Mouse (Mus musculus): ENCODE results near the gene Atp2b4. TPM values are rescaled to one million over a fixed set of nuclear protein-coding genes. Genes with fewer than 3 reads are reported as not detected.

Gene Atp2b4
- polyA plus RNA-seq, 2 experiments: 22.9 to 23.7 TPM

GRCm38 (mm10) chr1:133781531-133781930, 19.3 kb downstream of the Atp2b4 start:
- no peaks in the 10 kb centered on the region for H3K27me3 ChIP-seq (ENCODE audit: control insufficient read depth, insufficient read depth, low read length)
- H3K9ac ChIP-seq (ENCODE audit: low read depth, low read length, severe bottlenecking): no peak overlapping the region
- H3K27ac ChIP-seq (replicated peaks; ENCODE audit: low read depth, low read length): no peak overlapping the region
- H3K4me1 ChIP-seq (ENCODE audit: control insufficient read depth, insufficient read depth, low read length): no peaks in the 10 kb centered on the region
- ATAC-seq (ENCODE audit: low FRiP score, low read depth): no peak
- no peak overlapping the region for H3K4me2 ChIP-seq (replicated peaks; ENCODE audit: low read depth, low read length, severe bottlenecking)
- DNase-seq (ENCODE audit: low spot score): no peak
- no peaks in the 10 kb centered on the region for H3K9me3 ChIP-seq (ENCODE audit: control insufficient read depth, low read length)
- H3K4me3 ChIP-seq (replicated peaks; ENCODE audit: low read length): no peak overlapping the region
- no peaks in the 10 kb centered on the region for H3K36me3 ChIP-seq (ENCODE audit: control insufficient read depth, insufficient read depth, low read length)
- WGBS: 47% methylated on average over 3 of the region's 3 CpGs
- no peak for TF ChIP-seq POLR2A (IDR thresholded peaks at IDR 0.05; ENCODE audit: borderline replicate concordance, extremely low read depth, insufficient read depth, insufficient read length)

DNA sequence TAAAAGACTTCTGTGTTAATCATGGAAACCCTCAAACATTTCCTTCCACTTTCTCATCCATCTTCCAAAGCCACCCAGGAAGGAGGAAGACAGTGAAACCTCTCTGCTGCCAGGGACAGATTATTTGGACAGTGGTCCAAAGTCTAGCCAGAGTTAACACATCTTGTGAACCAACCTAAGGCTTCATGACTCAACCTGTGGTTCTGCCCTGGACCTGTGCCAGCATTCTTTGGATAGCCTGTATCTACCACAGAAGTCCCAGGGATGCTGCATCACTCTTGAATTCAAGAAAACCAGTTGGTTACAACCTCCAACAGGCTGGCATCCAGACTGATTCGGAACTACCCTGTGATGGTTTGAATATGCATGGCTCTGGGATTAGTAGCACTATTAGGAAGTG, 21.8 kb downstream of the Atp2b4 start:
- H3K27ac ChIP-seq (replicated peaks; ENCODE audit: low read depth, low read length): no peak overlapping the region
- no peak overlapping the region for H3K9ac ChIP-seq (ENCODE audit: low read depth, low read length, severe bottlenecking)
- H3K9me3 ChIP-seq (ENCODE audit: control insufficient read depth, low read length): no peaks in the 10 kb centered on the region
- no peaks in the 10 kb centered on the region for H3K27me3 ChIP-seq (ENCODE audit: control insufficient read depth, insufficient read depth, low read length)
- no peak overlapping the region for H3K4me3 ChIP-seq (replicated peaks; ENCODE audit: low read length)
- 88% methylated on average over 1 of the region's 1 CpGs for WGBS
- H3K4me2 ChIP-seq (replicated peaks; ENCODE audit: low read depth, low read length, severe bottlenecking): no peak overlapping the region
- DNase-seq (ENCODE audit: low spot score) (no peak), ATAC-seq (ENCODE audit: low FRiP score, low read depth) (no peak)
- TF ChIP-seq POLR2A (IDR thresholded peaks at IDR 0.05; ENCODE audit: borderline replicate concordance, extremely low read depth, insufficient read depth, insufficient read length): no peak
- H3K36me3 ChIP-seq (ENCODE audit: control insufficient read depth, insufficient read depth, low read length): no peaks in the 10 kb centered on the region
- H3K4me1 ChIP-seq (ENCODE audit: control insufficient read depth, insufficient read depth, low read length): no peaks in the 10 kb centered on the region

GRCm38 (mm10) chr1:133777651-133778231, 23.1 kb downstream of the Atp2b4 start:
- H3K27me3 ChIP-seq (ENCODE audit: control insufficient read depth, insufficient read depth, low read length): no peaks in the 10 kb centered on the region
- no peaks in the 10 kb centered on the region for H3K9me3 ChIP-seq (ENCODE audit: control insufficient read depth, low read length)
- no peak overlapping the region for H3K27ac ChIP-seq (replicated peaks; ENCODE audit: low read depth, low read length)
- H3K4me1 ChIP-seq (ENCODE audit: control insufficient read depth, insufficient read depth, low read length): no peaks in the 10 kb centered on the region
- DNase-seq (ENCODE audit: low spot score): no peak
- 73% methylated on average over 15 of the region's 15 CpGs for WGBS
- no peak for ATAC-seq (ENCODE audit: low FRiP score, low read depth)
- no peak overlapping the region for H3K4me3 ChIP-seq (replicated peaks; ENCODE audit: low read length)
- no peak overlapping the region for H3K9ac ChIP-seq (ENCODE audit: low read depth, low read length, severe bottlenecking)
- no peak for TF ChIP-seq POLR2A (IDR thresholded peaks at IDR 0.05; ENCODE audit: borderline replicate concordance, extremely low read depth, insufficient read depth, insufficient read length)
- no peaks in the 10 kb centered on the region for H3K36me3 ChIP-seq (ENCODE audit: control insufficient read depth, insufficient read depth, low read length)
- no peak overlapping the region for H3K4me2 ChIP-seq (replicated peaks; ENCODE audit: low read depth, low read length, severe bottlenecking)

- no peak for DNase-seq (ENCODE audit: low spot score)
- Histone ChIP-seq H3K9ac (ENCODE audit: low read depth, low read length, severe bottlenecking) (no peak overlapping the region), H3K4me1 (ENCODE audit: control insufficient read depth, insufficient read depth, low read length) (peaks cover 6% of the 10 kb centered on the region), H3K4me3 (replicated peaks; ENCODE audit: low read length) (no peak overlapping the region), H3K9me3 (ENCODE audit: control insufficient read depth, low read length) (no peaks in the 10 kb centered on the region), H3K27ac (replicated peaks; ENCODE audit: low read depth, low read length) (no peak overlapping the region), H3K4me2 (replicated peaks; ENCODE audit: low read depth, low read length, severe bottlenecking) (no peak overlapping the region), H3K36me3 (ENCODE audit: control insufficient read depth, insufficient read depth, low read length) (no peaks in the 10 kb centered on the region), H3K27me3 (ENCODE audit: control insufficient read depth, insufficient read depth, low read length) (no peaks in the 10 kb centered on the region)
- TF ChIP-seq POLR2A (IDR thresholded peaks at IDR 0.05; ENCODE audit: borderline replicate concordance, extremely low read depth, insufficient read depth, insufficient read length): no peak
- 69% methylated on average over 9 of the region's 9 CpGs for WGBS
- no peak for ATAC-seq (ENCODE audit: low FRiP score, low read depth)
Observed at GRCm38 (mm10) chr1:133772553-133772952, 28.3 kb downstream of the Atp2b4 start.

DNA sequence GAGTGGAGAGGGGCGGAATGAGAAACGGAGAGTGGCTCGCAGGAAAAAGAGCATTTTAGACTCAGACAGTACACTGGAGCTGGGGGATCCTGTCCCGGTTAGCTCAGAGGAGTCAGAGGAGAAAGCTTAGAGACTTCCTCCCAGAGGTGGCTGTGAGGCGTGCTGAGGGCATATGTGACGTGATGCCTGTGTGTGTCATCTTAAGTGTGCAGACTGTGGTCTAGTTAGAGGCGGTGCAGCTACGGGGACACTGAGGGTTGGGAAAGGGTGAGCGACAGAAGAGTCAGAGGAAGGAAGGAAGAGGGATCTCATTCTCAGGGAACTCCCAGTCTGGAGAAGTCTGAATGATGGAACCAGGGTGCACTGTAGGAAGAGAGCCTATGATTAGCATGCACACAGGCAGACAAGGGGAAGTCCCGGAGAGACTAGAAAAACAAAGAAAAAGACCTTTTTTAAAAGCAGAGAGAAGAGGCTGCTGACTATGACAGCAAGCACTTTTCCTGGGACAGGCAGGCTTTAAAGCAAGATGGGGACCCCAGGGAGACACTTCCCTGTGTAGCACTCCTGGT, 28.9 kb downstream of the Atp2b4 start:
- no peak overlapping the region for H3K9ac ChIP-seq (ENCODE audit: low read depth, low read length, severe bottlenecking)
- H3K9me3 ChIP-seq (ENCODE audit: control insufficient read depth, low read length): no peaks in the 10 kb centered on the region
- H3K4me2 ChIP-seq (replicated peaks; ENCODE audit: low read depth, low read length, severe bottlenecking): no peak overlapping the region
- no peaks in the 10 kb centered on the region for H3K36me3 ChIP-seq (ENCODE audit: control insufficient read depth, insufficient read depth, low read length)
- no peaks in the 10 kb centered on the region for H3K27me3 ChIP-seq (ENCODE audit: control insufficient read depth, insufficient read depth, low read length)
- ATAC-seq (ENCODE audit: low FRiP score, low read depth) (no peak), DNase-seq (ENCODE audit: low spot score) (no peak)
- no peak overlapping the region for H3K4me3 ChIP-seq (replicated peaks; ENCODE audit: low read length)
- no peak overlapping the region for H3K27ac ChIP-seq (replicated peaks; ENCODE audit: low read depth, low read length)
- 75% methylated on average over 10 of the region's 10 CpGs for WGBS
- H3K4me1 ChIP-seq (ENCODE audit: control insufficient read depth, insufficient read depth, low read length): peaks cover 13% of the 10 kb centered on the region
- no peak for TF ChIP-seq POLR2A (IDR thresholded peaks at IDR 0.05; ENCODE audit: borderline replicate concordance, extremely low read depth, insufficient read depth, insufficient read length)

Measured in limb, embryonic 14.5 days (tissue).